Mouse (Mus musculus): Measurements from ENCODE around the gene Cntnap2.
"Not testable (repeated sequence)": the region's sequence is repeated elsewhere in the genome, so short reads cannot be mapped to it uniquely, and the experiment has no call there.

Cntnap2 gene

GRCm38 (mm10) chr6:47284794-47285193 lies 2225.6 kb downstream of the Cntnap2 start:
- in situ Hi-C loops (cut with MboI; ENCODE audit: unreplicated experiment in 2 of 2), result no loop called here

- in situ Hi-C loops (cut with MboI; ENCODE audit: unreplicated experiment in 2 of 2), result no loop called here
Measured at GRCm38 (mm10) chr6:47285742-47286141, 2226.6 kb downstream of the Cntnap2 start.

GRCm38 (mm10) chr6:47286247-47286967 lies 2227.2 kb downstream of the Cntnap2 start:
- in situ Hi-C loops (cut with MboI; ENCODE audit: unreplicated experiment in 2 of 2), result not testable (repeated sequence)

GRCm38 (mm10) chr6:47287722-47288121 lies 2228.6 kb downstream of the Cntnap2 start:
- in situ Hi-C loops (cut with MboI; ENCODE audit: unreplicated experiment in 2 of 2), result no loop called here

- in situ Hi-C loops (cut with MboI; ENCODE audit: unreplicated experiment in 2 of 2), result no loop called here
Measured at GRCm38 (mm10) chr6:47291973-47292372, 2232.8 kb downstream of the Cntnap2 start.

GRCm38 (mm10) chr6:47292437-47292836 lies 2233.3 kb downstream of the Cntnap2 start:
- in situ Hi-C loops (cut with MboI; ENCODE audit: unreplicated experiment in 2 of 2), result no loop called here

- in situ Hi-C loops (cut with MboI; ENCODE audit: unreplicated experiment in 2 of 2), result no loop called here
Measured at GRCm38 (mm10) chr6:47294433-47294832, 2235.3 kb downstream of the Cntnap2 start.

GRCm38 (mm10) chr6:47304848-47305490 lies 2245.8 kb downstream of the Cntnap2 start:
- in situ Hi-C loops (cut with MboI; ENCODE audit: unreplicated experiment in 2 of 2), result loop anchor here in 1 of 2 experiments (25.0 kb wide), 1 partner anchor 682 kb away; no protein-coding TSS in a partner anchor

- in situ Hi-C loops (cut with MboI; ENCODE audit: unreplicated experiment in 2 of 2), result loop anchor here in 1 of 2 experiments (25.0 kb wide), 1 partner anchor 681 kb away; no protein-coding TSS in a partner anchor
Measured at GRCm38 (mm10) chr6:47306065-47306798, 2247.1 kb downstream of the Cntnap2 start.

- in situ Hi-C loops (cut with MboI; ENCODE audit: unreplicated experiment in 2 of 2), result loop anchor here in 1 of 2 experiments (25.0 kb wide), 1 partner anchor 680 kb away; no protein-coding TSS in a partner anchor
Measured at GRCm38 (mm10) chr6:47306954-47307353, 2247.8 kb downstream of the Cntnap2 start.

GRCm38 (mm10) chr6:47314507-47315334 lies 2255.6 kb downstream of the Cntnap2 start:
- in situ Hi-C loops (cut with MboI; ENCODE audit: unreplicated experiment in 2 of 2), result loop anchor here in 1 of 2 experiments (5.0 to 25.0 kb wide), 4 partner anchors 83 to 673 kb away; partner anchors contain the start of gene Cul1

GRCm38 (mm10) chr6:47315454-47315853 lies 2256.3 kb downstream of the Cntnap2 start:
- in situ Hi-C loops (cut with MboI; ENCODE audit: unreplicated experiment in 2 of 2), result loop anchor here in 1 of 2 experiments (5.0 to 25.0 kb wide), 4 partner anchors 82 to 672 kb away; partner anchors contain the start of gene Cul1

- in situ Hi-C loops (cut with MboI; ENCODE audit: unreplicated experiment in 2 of 2), result loop anchor here in 1 of 2 experiments (5.0 to 25.0 kb wide), 4 partner anchors 80 to 670 kb away; partner anchors contain the start of gene Cul1
Measured at GRCm38 (mm10) chr6:47317253-47317652, 2258.1 kb downstream of the Cntnap2 start.

- in situ Hi-C loops (cut with MboI; ENCODE audit: unreplicated experiment in 2 of 2), result loop anchor here in 1 of 2 experiments (5.0 to 25.0 kb wide), 4 partner anchors 79 to 669 kb away; partner anchors contain the start of gene Cul1
Measured at GRCm38 (mm10) chr6:47318705-47319104, 2259.5 kb downstream of the Cntnap2 start.

GRCm38 (mm10) chr6:47319309-47319983 lies 2260.3 kb downstream of the Cntnap2 start:
- in situ Hi-C loops (cut with MboI; ENCODE audit: unreplicated experiment in 2 of 2), result loop anchor here in 1 of 2 experiments (5.0 to 25.0 kb wide), 4 partner anchors 78 to 668 kb away; partner anchors contain the start of gene Cul1

- in situ Hi-C loops (cut with MboI; ENCODE audit: unreplicated experiment in 2 of 2), result loop anchor here in 1 of 2 experiments (25.0 kb wide), 1 partner anchor 664 kb away; no protein-coding TSS in a partner anchor
Measured at GRCm38 (mm10) chr6:47323169-47323835, 2264.1 kb downstream of the Cntnap2 start.

GRCm38 (mm10) chr6:47323886-47324285 lies 2264.7 kb downstream of the Cntnap2 start:
- in situ Hi-C loops (cut with MboI; ENCODE audit: unreplicated experiment in 2 of 2), result loop anchor here in 1 of 2 experiments (25.0 kb wide), 1 partner anchor 663 kb away; no protein-coding TSS in a partner anchor

GRCm38 (mm10) chr6:47328281-47328680 lies 2269.1 kb downstream of the Cntnap2 start:
- in situ Hi-C loops (cut with MboI; ENCODE audit: unreplicated experiment in 2 of 2), result no loop called here
